Mouse (Mus musculus) small intestine, adult 10 weeks (tissue): Measurements from ENCODE around the gene Capn6. TPM values are rescaled to one million over a fixed set of nuclear protein-coding genes. Genes with fewer than 3 reads are reported as not detected.

Source experiments
- polyA plus RNA-seq: library from polyadenylated mRNA; stranded (reverse); fragments of 350-450 nt; fragmentation: Illumina TruSeq; extraction: RNeasy Lipid Tissue Mini Kit (QIAGEN cat#74804); gene quantifications from one replicate; pipeline ENCODE4 v1.2.3, GENCODE M21; 2014; ENCODE audit warnings: low replicate concordance

Capn6 gene
- polyA plus RNA-seq = 0.33 TPM

DNA sequence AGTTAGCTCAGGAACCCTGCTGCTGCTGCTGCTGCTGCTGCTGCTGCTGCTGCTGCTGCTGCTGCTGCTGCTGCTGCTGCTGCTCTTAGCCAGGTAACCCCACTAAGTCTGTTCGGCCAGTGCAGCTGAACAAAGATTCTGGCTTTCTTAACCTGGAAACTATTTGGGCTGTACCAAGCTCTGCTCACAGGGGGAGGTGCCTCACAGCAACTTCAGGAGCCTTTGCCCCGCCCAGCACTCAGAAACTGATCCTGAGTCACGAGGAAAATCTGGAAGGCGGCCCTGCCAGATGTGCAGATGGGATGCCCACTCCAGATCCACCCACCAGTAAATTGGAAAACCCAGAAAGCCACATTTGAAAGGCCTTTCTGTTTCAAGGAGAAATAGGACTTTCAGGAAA lies at the start of gene Capn6:
Gene Capn6 (minus strand): TSS at position 203 of the 400 bp plus-strand sequence.

Other genes starting within 250 kb of the Capn6 start
- 0.11 TPM for gene Dcx, start 105.9 kb upstream of the Capn6 start, polyA plus RNA-seq